Mouse (Mus musculus) T-helper 17 cell (primary cell): Measurements from ENCODE around the gene Rnaseh2a.

Source experiments
- in situ Hi-C, 2 experiments: fragments of 300-600 bp; cut with MboI, MseI; formaldehyde crosslinking; loops; 1 replicate in 1 of 2; 2 replicates in 1 of 2; pipeline ENCODE4 v1.15.1; 2025; ENCODE audit warnings: high pct_unique_total_duplicates in 2 of 2

Rnaseh2a gene

DNA sequence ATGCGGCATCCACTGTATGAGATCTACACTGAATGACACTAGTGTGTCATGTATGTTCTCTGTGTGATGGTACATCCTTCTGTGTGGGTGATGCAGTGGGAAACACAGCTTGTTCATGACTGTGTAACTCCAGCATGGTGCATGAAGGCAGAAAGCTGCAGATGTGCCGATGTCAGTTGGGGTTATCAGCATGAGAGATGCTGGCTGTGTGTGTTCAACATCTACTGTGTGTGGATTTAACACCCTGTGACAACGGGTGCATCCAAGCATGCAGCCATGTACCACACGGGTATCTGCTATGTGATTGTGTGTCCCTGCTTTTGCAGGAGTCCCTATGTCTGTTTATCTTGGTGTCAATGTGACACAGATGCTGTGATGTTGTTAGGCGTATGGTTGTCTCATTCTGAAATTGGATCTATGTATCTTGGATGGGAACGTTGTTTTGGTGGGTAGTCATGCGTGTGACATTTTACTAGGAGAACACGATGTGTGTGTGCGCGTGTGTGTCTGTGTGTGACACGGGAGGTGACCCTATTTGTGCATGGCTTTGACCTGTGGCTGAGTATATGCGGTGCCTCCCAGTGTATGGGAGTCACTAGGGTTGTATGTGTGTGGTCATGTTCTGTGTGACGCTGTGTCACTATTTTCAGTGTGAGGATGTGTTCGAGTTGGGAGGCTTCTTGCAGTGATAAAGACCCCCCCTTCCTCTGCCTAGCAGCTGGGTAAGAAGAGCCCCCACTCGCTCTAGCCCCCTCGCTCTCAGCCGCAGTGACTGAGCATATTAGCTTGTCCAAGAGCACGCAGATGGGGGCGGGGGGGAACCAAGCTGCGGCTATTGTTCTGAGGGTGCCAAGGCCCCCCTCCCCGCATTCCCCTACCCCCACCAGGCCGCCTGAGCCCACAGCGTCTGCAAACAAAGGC is 33.3 kb downstream of the Rnaseh2a start:
- in situ Hi-C loops, result no loop called here

GRCm38 (mm10) chr8:84935489-84935888 is 34.1 kb downstream of the Rnaseh2a start:
- in situ Hi-C loops, result no loop called here

DNA sequence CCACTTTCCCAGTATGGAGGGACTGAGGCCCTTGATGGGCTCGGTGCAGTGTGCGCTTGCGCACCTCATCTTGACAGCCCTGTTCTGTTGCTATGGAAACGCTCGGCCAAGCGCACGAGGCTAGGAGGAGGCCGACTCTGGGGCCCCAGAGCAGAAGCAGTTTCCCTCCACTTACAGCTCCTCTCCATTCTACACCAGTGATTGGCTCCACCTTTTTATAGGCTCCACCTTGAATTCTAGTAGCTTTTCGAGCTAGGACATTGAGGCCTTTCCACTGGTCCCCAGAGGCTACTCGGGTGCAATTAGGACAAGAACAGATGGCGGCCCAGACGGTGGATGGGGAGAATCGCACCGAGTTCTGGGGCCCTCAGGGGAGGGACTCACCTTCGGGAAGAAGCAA is 34.7 kb downstream of the Rnaseh2a start:
- in situ Hi-C loops, result no loop called here

DNA sequence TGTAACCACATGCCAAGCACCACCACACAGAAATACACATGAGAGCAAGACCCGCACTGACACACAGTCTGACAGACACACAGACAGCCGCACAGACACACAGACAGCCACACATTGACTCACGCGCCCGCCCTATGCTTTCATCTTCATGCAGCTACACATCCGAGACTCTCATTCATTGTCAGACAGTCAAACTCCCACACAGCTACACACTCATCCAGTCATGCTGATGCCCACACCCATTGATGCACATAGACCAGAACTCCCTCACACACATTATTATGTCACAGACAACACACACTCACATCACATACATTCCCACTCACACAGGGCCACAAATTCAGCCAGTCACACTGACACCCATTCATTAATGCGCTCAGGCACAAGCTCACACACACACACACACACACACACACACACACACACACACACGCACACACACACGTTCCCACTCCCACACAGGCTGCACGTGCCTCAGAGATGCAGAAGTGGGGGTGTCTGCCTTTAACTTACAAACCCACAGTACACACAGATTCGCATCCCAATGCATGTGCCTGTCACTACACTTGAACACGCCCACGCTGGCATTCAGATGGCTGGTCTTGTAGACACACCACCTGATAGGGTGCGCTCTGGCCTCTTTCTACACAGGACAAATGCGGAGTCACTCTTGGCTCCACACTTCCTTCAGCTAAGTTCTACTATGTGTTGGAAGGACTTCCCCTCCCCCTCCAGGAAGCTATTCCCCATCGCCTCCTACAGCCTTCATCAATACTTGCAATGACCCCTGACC is 35.6 kb downstream of the Rnaseh2a start:
- in situ Hi-C loops, result no loop called here

GRCm38 (mm10) chr8:84930582-84930981 is 39.0 kb downstream of the Rnaseh2a start:
- in situ Hi-C loops, result no loop called here

DNA sequence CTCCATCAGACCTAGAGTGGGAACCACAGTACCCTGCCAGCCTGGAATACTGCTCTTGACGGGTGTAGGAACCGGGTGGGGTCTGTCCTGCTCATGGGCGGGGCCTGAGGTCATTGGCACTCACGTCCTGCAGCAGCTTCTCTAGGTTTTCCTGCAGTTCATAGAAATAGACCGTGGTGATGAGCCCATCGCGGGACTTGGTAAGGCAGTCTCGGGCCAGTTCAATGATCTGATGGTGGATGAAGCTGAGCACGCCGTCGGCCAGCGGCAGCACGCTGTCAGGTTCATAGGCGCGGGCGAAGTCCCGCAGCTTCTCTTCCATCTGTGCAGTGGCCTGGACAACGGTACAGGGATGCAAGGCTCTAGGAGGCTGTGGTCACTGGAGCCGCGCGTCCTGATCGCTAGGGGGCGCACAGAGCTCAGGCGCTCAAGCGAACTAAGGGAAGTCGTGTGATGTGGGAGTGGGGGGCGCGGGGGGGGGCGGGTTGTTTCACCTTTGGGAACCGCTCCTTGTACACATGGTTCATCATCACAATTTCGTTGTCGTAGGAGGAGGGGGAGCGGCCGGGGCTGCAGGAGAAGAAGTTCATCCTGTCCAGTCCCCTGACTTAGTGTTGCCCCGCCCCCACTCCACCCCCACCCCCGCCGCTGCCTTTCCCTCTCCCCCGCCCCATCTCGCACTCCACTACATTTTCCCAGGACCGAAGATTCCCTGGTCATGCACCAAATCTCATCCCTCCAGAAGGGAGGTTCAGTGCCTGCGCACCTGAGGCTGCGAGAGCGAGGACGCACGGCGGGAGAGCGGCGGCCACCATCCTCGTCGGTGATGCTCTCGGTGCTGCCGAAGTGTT is 40.9 kb downstream of the Rnaseh2a start:
- in situ Hi-C loops, result no loop called here

DNA sequence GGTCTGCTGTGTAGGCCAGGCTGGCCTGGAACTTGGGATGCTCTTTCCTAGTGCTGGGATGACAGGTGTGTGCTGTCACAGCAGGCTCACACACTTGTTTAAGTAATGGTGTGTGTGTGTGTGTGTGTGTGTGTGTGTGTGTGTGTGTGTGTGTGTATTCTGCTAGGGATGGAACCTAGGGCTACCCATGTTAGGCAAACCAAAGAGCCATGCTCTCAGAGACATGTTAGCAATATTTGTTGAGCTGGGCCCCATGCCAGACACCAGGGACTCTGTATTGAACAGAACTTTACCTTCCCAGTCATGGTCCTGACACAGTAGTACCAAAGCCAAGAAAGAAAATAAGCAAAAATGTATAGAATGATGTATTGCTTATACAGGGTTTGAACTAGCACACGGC is 42.1 kb downstream of the Rnaseh2a start:
- in situ Hi-C loops, result no loop called here

- in situ Hi-C loops, result no loop called here
These were observed 44.0 kb downstream of the Rnaseh2a start for GRCm38 (mm10) chr8:84925557-84925956.

GRCm38 (mm10) chr8:84921596-84921995 is 48.0 kb downstream of the Rnaseh2a start:
- in situ Hi-C loops, result no loop called here

GRCm38 (mm10) chr8:84918646-84919045 is 50.9 kb downstream of the Rnaseh2a start:
- in situ Hi-C loops, result no loop called here

- in situ Hi-C loops, result no loop called here
These were observed 51.8 kb downstream of the Rnaseh2a start for GRCm38 (mm10) chr8:84917781-84918180.

GRCm38 (mm10) chr8:84915269-84915668 is 54.3 kb downstream of the Rnaseh2a start:
- in situ Hi-C loops, result no loop called here

GRCm38 (mm10) chr8:84913960-84914359 is 55.6 kb downstream of the Rnaseh2a start:
- in situ Hi-C loops, result no loop called here

DNA sequence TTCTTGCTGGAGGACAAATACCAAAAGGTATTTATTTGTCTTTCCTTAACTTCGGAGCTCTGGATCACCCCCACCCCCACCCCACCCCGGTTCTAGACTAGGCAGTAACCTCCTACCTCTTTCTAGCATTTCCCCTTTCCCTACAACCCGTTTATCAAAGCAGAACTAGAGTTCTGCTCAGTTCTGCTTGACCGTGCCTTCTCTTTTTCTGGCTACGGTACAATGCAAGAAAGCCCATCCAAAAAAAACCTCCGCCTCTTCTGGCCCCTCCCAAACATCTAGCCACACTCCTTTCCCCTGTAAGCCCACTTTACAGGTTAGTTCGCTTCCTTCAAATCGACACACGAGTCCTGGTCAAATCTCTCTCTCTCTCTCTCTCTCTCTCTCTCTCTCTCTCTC is 56.1 kb downstream of the Rnaseh2a start:
- in situ Hi-C loops, result no loop called here

- in situ Hi-C loops, result no loop called here
These were observed 56.6 kb downstream of the Rnaseh2a start for GRCm38 (mm10) chr8:84912895-84913501.

DNA sequence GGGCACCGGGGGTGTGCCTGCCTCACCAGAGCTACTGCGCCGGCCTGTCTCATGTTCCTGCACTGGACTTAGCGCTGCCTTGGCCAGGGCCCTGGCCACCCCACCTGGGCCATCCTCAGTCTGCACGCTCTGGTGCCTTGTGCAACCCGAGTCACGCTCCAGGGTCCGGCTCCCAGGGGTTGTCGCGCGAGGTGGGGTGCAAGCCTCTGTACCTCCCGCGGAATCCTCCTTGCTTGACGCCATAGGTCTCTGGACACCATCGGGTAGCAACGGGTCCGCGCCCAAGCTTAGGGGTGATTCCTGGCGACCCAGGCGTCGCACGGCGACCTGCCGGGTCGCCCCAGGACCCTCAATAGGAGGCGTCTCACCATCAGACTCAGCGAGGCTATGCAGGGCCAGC is 57.2 kb downstream of the Rnaseh2a start:
- in situ Hi-C loops, result no loop called here

DNA sequence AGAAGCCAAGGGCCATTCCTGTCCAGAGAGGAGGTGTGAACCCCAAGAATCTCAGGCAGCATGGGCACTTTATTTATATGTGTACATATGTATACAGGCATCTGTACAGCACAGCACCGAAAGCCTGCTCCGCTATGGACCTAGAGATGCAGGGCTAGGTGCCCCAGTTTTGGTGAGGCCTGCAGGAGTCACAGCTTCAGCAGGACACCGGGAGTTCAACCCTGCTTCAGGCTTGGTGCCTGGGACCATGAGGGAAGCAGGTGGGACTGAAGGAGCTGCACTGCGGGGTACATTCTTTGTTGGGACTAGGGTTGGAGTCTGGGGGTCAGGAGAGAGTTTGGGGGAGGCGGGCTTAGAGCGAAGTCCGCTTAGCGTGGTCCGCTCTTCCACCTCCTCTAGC is 57.7 kb downstream of the Rnaseh2a start:
- in situ Hi-C loops, result no loop called here

DNA sequence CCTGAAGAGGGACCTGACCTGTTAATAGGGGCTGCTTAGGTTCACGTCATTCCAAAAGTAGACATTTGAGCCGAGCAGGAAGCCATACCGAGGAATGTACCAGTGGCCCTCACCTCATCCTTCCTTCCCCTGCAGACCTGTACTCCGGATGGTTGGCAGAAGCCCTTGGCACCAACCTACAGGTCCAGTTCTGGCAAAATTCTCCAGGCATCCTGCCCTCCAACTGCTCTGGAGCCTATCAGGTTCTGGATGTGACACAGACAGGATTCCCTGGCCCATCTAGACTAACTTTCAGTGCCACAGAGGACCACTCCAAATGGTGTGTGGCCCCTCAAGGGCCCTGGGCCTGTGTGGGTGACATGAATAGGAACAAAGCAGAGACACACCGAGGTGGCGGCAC is 59.0 kb downstream of the Rnaseh2a start:
- in situ Hi-C loops, result no loop called here

DNA sequence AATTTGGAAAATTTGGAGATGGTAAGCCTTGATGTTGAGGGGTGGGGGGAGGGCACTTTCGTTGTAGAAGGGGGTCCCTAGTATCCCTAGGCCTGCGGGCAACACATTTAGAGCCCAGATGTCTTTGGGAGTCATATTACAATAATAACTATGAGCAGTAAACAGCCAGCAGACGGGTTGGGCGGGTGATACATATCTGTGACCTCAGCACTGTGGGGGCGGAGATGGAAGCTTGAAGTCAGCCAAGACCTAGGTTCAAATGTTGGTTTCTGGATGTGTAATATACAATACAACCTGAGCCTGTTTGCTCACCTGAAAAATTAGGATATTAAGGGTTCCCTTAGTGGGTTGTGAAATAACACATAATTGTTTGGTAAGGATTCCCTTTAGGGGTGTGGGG is 59.6 kb downstream of the Rnaseh2a start:
- in situ Hi-C loops, result no loop called here

DNA sequence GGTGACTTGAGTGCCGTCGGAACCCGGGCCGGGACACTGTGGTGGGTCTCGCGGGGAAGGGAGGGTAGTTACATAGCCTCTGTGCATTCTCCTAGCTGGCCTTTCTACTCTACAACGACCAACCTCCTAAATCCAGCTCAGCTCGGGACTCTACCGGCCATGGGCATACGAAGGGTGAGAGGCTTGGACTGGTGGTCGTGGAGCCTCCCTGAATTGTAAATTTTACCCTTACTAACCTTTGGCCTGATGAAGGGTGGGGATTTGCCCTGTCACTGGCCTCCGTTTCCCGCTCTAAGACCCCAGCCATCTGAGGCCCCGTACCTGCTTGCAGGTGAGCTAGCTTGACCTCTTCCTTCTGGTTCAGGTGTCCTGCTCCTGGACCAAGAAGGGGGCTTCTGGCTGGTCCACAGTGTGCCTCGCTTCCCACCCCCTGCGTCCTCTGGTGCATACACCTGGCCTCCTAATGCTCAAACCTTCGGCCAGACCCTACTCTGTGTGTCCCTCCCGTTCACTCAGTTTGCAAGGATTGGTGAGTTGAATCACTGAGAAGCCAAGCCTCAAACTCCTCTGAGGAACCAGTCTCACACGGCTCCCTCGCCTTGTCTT is 60.3 kb downstream of the Rnaseh2a start:
- in situ Hi-C loops, result no loop called here
